Mouse (Mus musculus) right cerebral cortex, postnatal 10 days (tissue): Measurements from ENCODE around the gene Olfr888.

ENCODE experiments used
- DNase-seq, 2 experiments: peaks; one replicate each; pipeline ENCODE4 v3.0.0; 2021; ENCODE audit warnings: low spot score in 2 of 2

Gene Olfr888

DNA sequence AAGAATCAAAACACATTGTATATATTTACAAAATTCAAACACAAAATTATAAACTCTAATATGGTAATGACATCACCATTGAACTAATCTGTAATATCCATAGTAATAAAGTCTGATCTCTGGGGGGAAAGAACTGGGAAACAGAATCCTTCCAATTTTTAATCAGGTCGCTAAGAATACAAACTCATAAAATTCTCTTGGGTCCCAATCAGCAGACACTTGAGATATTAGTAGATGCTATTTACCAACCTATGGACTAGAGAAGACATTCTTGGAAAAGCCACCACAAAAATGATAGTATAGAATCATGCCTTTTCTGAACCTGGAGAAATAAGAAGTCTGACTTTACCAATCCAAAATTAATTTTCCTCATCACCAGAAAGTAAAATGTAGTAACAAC is at the start of gene Olfr888:
Gene Olfr888 (plus strand): TSS at position 301 of the 400 bp plus-strand sequence.
- no peak for DNase-seq

- no peak for DNase-seq
Measured at GRCm38 (mm10) chr9:38061022-38061421, 46.9 kb upstream of the Olfr888 start, which contains the start of gene Olfr885. Olfr885 (plus strand) TSS chr9:38061322.

DNA sequence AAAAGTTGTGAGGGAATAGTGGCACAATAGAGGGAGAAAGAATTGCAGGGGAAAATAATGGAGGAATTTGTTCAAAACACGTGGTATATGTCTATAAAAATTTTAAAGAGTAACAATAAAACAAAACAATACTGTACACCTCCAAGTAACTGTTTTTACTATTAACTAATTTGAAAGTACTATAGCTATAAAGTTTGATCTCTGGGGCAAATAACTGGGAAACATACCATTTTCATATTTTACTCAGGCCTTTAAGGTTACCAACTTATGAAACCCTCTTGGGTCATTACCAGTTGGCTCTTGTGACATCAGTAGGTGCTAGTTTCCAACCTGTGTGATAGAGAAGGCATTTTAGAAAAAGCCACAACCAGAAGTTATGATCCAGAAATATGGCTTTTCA is 24.2 kb upstream of the Olfr888 start, which contains the start of gene Olfr887:
Gene Olfr887 (plus strand): TSS at position 301 of the 400 bp plus-strand sequence.
- no peak for DNase-seq

DNA sequence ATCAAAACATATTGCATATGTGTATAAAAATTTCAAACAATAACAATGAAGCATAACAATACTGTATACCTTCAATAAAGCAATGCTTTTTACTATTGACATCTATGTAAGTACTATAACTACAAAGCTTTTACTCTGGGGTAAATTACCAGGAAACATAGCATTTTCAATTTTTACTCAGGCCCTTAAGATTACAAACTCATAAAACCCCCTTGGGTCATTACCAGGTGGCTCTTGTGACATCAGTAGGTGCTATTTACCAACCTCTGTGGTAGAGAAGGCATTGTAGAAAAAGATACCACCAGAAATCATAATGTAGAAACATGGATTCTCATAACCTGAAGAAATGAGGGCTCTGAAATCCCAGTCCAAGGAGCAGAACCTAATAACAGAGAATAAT is 7.0 kb downstream of the Olfr888 start, which contains the start of gene Olfr889:
Gene Olfr889 (plus strand): TSS at position 301 of the 400 bp plus-strand sequence.
- DNase-seq: no peak

DNA sequence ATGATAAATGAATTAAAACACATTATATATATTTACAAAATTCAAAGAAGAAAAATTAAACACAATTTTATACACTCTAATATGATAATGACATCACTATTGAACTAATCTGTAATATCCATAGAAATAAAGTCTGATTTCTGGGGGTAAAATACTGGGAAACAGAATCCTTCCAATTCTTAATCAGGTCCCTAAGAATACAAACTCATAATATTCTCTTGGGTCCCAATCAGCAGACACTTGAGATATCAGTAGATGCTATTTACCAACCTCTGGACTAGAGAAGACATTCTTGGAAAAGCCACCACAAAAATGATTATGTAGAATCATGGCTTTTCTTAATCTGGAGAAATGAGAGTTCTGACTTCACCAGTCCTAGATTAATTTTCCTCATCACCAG is 34.3 kb downstream of the Olfr888 start, which contains the start of gene Olfr890:
Gene Olfr890 (plus strand): TSS at position 301 of the 400 bp plus-strand sequence.
- no peak for DNase-seq
